Mouse (Mus musculus) testis, adult 2 months (tissue): Measurements from ENCODE around the gene Nadsyn1.

Experiments
- CTCF ChIP-seq: fragments of 200-500 bp; IDR thresholded peaks from 2 replicates; pipeline ENCODE4 v1.5.1; 2012; ENCODE audit warnings: low read depth, mild to moderate bottlenecking, inconsistent platforms, low read length, moderate library complexity; ENCODE audit not compliant: control insufficient read depth, insufficient read depth, insufficient replicate concordance
- POLR2A ChIP-seq: fragments of 200-500 bp; IDR thresholded peaks from 2 replicates; pipeline ENCODE4 v1.6.1; 2012; ENCODE audit warnings: low read depth, mild to moderate bottlenecking, inconsistent platforms, low read length, moderate library complexity; ENCODE audit not compliant: control insufficient read depth

- TF ChIP-seq CTCF (no peak), POLR2A (no peak)
Observed at GRCm38 (mm10) chr7:143801195-143802065, 21.2 kb downstream of the Nadsyn1 start.
